Mouse (Mus musculus) forebrain, embryonic 16.5 days (tissue): Measurements from ENCODE around the gene Rtn4rl1. TPM values are rescaled to one million over a fixed set of nuclear protein-coding genes. Genes with fewer than 3 reads are reported as not detected.

Experiments
- ATAC-seq: fragments of 200-750 bp; cut with Nextera tagmentation; 2 replicates; pipeline ENCODE4 v1.8.0; 2017; ENCODE audit warnings: mild to moderate bottlenecking, moderate library complexity
- H3K27ac ChIP-seq: fragments of 300-500 bp; sonication (generic); 2 replicates; pipeline ENCODE4 v1.5.1; 2014; ENCODE audit warnings: low read length, control low read depth
- H3K27me3 ChIP-seq: fragments of 300-500 bp; sonication (generic); replicated peaks from 2 replicates; pipeline ENCODE4 v1.6.1; 2014; ENCODE audit warnings: low read length; ENCODE audit not compliant: control insufficient read depth, insufficient read depth
- H3K36me3 ChIP-seq: fragments of 300-500 bp; sonication (generic); 2 replicates; pipeline ENCODE4 v1.6.1; 2014; ENCODE audit not compliant: control insufficient read depth, insufficient read depth
- H3K4me1 ChIP-seq: fragments of 300-500 bp; sonication (generic); replicated peaks from 2 replicates; pipeline ENCODE4 v1.6.1; 2014; ENCODE audit warnings: low read length; ENCODE audit not compliant: control insufficient read depth, insufficient read depth
- H3K4me2 ChIP-seq: fragments of 300-500 bp; sonication (generic); 2 replicates; pipeline ENCODE4 v1.6.1; 2014; ENCODE audit warnings: mild to moderate bottlenecking, low read length, control low read depth
- H3K4me3 ChIP-seq: fragments of 300-500 bp; sonication (generic); replicated peaks from 2 replicates; pipeline ENCODE4 v1.5.1; 2014; ENCODE audit warnings: mild to moderate bottlenecking, low read length, control low read depth
- H3K9ac ChIP-seq: fragments of 300-500 bp; sonication (generic); replicated peaks from 2 replicates; pipeline ENCODE4 v1.6.1; 2014; ENCODE audit warnings: low read depth, low read length, control low read depth
- H3K9me3 ChIP-seq: fragments of 300-500 bp; sonication (generic); 2 replicates; pipeline ENCODE4 v1.6.1; 2016; ENCODE audit warnings: low read length; ENCODE audit not compliant: control insufficient read depth
- WGBS: fragments of 180-500 bp; shearing (Covaris S2); extraction: QIAGEN DNeasy Blood & Tissue Kit; methylation state at CpG from one replicate; pipeline ENCODE4 v1.1.7; 2014; 5-methylcytosine and 5-hydroxymethylcytosine counted together
- polyA plus RNA-seq: library from polyadenylated mRNA; unstranded; fragments of >200 nt; fragmentation: Nextera tagmentation; extraction: Ambion mirVana; gene quantifications from 2 replicates; pipeline ENCODE4 v1.2.1, GENCODE M21; 2015

Rtn4rl1 gene
- polyA plus RNA-seq: 5.5 and 6.3 TPM in 2 replicates

GRCm38 (mm10) chr11:75193256-75194071, at the start of gene Rtn4rl1:
Rtn4rl1 (plus strand) TSS chr11:75193783.
- Histone ChIP-seq H3K4me2 (peak within 1 kb of the TSS; percentile 72), H3K36me3 (no peaks in the 10 kb centered on the region), H3K4me1 (peaks cover 42% of the 10 kb centered on the region), H3K9me3 (no peaks in the 10 kb centered on the region), H3K4me3 (peak within 1 kb of the TSS; percentile 58), H3K9ac (peak within 1 kb of the TSS; percentile 67), H3K27me3 (peaks cover 43% of the 10 kb centered on the region), H3K27ac (no peak within 1 kb of the TSS)
- ATAC-seq: no peak
- under 1% methylated on average over 80 of the region's 84 CpGs for WGBS

- Histone ChIP-seq H3K9me3 (no peaks in the 10 kb centered on the region), H3K4me1 (peaks cover 8% of the 10 kb centered on the region), H3K4me3 (no peak overlapping the region), H3K27ac (no peak overlapping the region), H3K4me2 (no peak overlapping the region), H3K27me3 (no peaks in the 10 kb centered on the region), H3K36me3 (peaks cover 16% of the 10 kb centered on the region), H3K9ac (no peak overlapping the region)
- ATAC-seq: no peak
- WGBS: 96% methylated on average over 2 of the region's 2 CpGs
These were observed 47.7 kb upstream of the Rtn4rl1 start for GRCm38 (mm10) chr11:75145841-75146240.

- Histone ChIP-seq H3K4me2 (no peak overlapping the region), H3K9ac (no peak overlapping the region), H3K4me1 (peaks cover 8% of the 10 kb centered on the region), H3K27me3 (no peaks in the 10 kb centered on the region), H3K4me3 (no peak overlapping the region), H3K9me3 (no peaks in the 10 kb centered on the region), H3K27ac (peak overlapping the region; percentile 48; the same call in 1 of the 2 replicates), H3K36me3 (peaks cover 16% of the 10 kb centered on the region)
- ATAC-seq: peak; percentile 38; the same call in 1 of the 2 replicates
- 45% methylated on average over 11 of the region's 11 CpGs for WGBS
These were observed 46.3 kb upstream of the Rtn4rl1 start for GRCm38 (mm10) chr11:75147106-75147845.

GRCm38 (mm10) chr11:75147846-75148168, 45.8 kb upstream of the Rtn4rl1 start:
- ATAC-seq: no peak
- H3K27ac ChIP-seq: peak overlapping the region; percentile 43; the same call in 1 of the 2 replicates

GRCm38 (mm10) chr11:75148332-75149035, 45.1 kb upstream of the Rtn4rl1 start:
- H3K4me1 ChIP-seq: peaks cover 8% of the 10 kb centered on the region
- H3K27ac ChIP-seq: peak overlapping the region; percentile 43; the same call in 1 of the 2 replicates
- peaks cover 9% of the 10 kb centered on the region for H3K36me3 ChIP-seq
- H3K27me3 ChIP-seq: no peaks in the 10 kb centered on the region
- H3K9ac ChIP-seq: no peak overlapping the region
- 90% methylated on average over 11 of the region's 11 CpGs for WGBS
- H3K9me3 ChIP-seq: no peaks in the 10 kb centered on the region
- ATAC-seq: no peak
- no peak overlapping the region for H3K4me3 ChIP-seq
- no peak overlapping the region for H3K4me2 ChIP-seq

More at GRCm38 (mm10) chr11:75147846-75148168, 45.8 kb upstream of the Rtn4rl1 start:
- Histone ChIP-seq H3K4me1 (peaks cover 8% of the 10 kb centered on the region), H3K4me2 (no peak overlapping the region), H3K36me3 (peaks cover 13% of the 10 kb centered on the region), H3K4me3 (no peak overlapping the region), H3K27me3 (no peaks in the 10 kb centered on the region), H3K9ac (no peak overlapping the region), H3K9me3 (no peaks in the 10 kb centered on the region)
- WGBS: 68% methylated on average over 3 of the region's 3 CpGs

- Histone ChIP-seq H3K9ac (no peak overlapping the region), H3K4me1 (peaks cover 8% of the 10 kb centered on the region), H3K4me2 (no peak overlapping the region), H3K9me3 (no peaks in the 10 kb centered on the region), H3K27me3 (no peaks in the 10 kb centered on the region), H3K4me3 (no peak overlapping the region), H3K27ac (no peak overlapping the region), H3K36me3 (0 out of 2 replicates have a peak, but pooled peaks cover 2% of the 10 kb centered on the region)
- WGBS: 88% methylated on average over 1 of the region's 1 CpGs
- ATAC-seq: no peak
These were observed 43.2 kb upstream of the Rtn4rl1 start for GRCm38 (mm10) chr11:75150346-75150745.

GRCm38 (mm10) chr11:75152603-75153557, 40.7 kb upstream of the Rtn4rl1 start:
- H3K27ac ChIP-seq: no peak overlapping the region
- ATAC-seq: no peak
- WGBS: 81% methylated on average over 18 of the region's 18 CpGs

GRCm38 (mm10) chr11:75154053-75154585, 39.5 kb upstream of the Rtn4rl1 start:
- 0 out of 2 replicates have a peak, but pooled peaks cover 2% of the 10 kb centered on the region for H3K36me3 ChIP-seq
- 76% methylated on average over 6 of the region's 6 CpGs for WGBS
- H3K9me3 ChIP-seq: no peaks in the 10 kb centered on the region
- no peak overlapping the region for H3K4me2 ChIP-seq
- no peaks in the 10 kb centered on the region for H3K27me3 ChIP-seq
- H3K9ac ChIP-seq: no peak overlapping the region
- H3K27ac ChIP-seq: no peak overlapping the region
- no peaks in the 10 kb centered on the region for H3K4me1 ChIP-seq
- no peak for ATAC-seq
- H3K4me3 ChIP-seq: no peak overlapping the region

More at GRCm38 (mm10) chr11:75152603-75153557, 40.7 kb upstream of the Rtn4rl1 start:
- Histone ChIP-seq H3K9ac (no peak overlapping the region), H3K4me1 (no peaks in the 10 kb centered on the region), H3K27me3 (no peaks in the 10 kb centered on the region), H3K36me3 (0 out of 2 replicates have a peak, but pooled peaks cover 2% of the 10 kb centered on the region), H3K9me3 (no peaks in the 10 kb centered on the region), H3K4me2 (no peak overlapping the region), H3K4me3 (no peak overlapping the region)
